Mouse (Mus musculus) left cerebral cortex, adult 8-10 months (tissue): ENCODE measurements around the gene Tenm4. TPM values are rescaled to one million over a fixed set of nuclear protein-coding genes. Genes with fewer than 3 reads are reported as not detected.

ENCODE experiments used
- DNase-seq, 2 experiments: peaks; one replicate each; pipeline ENCODE4 v3.0.0; 2022; ENCODE audit warnings: low spot score in 2 of 2
- total RNA-seq, 4 experiments: library from RNA; stranded (reverse); gene quantifications; 2 replicates each; pipeline ENCODE4 v1.2.4; 2022

Gene Tenm4
- total RNA-seq, 4 experiments from 2014 or later, result 118 to 143 (median 135) TPM

- no peak for DNase-seq
Observed at GRCm38 (mm10) chr7:96672322-96672914, 501.4 kb downstream of the Tenm4 start.

GRCm38 (mm10) chr7:96677082-96677481, 506.0 kb downstream of the Tenm4 start:
- DNase-seq, result peak in 1 of 2 experiments; percentile 85

- no peak for DNase-seq
Observed at GRCm38 (mm10) chr7:96678236-96678635, 507.2 kb downstream of the Tenm4 start.

- DNase-seq, result no peak
Observed at GRCm38 (mm10) chr7:96679746-96680145, 508.7 kb downstream of the Tenm4 start.

- peak in 1 of 2 experiments; percentile 63 for DNase-seq
Observed at GRCm38 (mm10) chr7:96680405-96680804, 509.4 kb downstream of the Tenm4 start.

- no peak for DNase-seq
Observed at GRCm38 (mm10) chr7:96681808-96682207, 510.8 kb downstream of the Tenm4 start.

- DNase-seq, result no peak
Observed at GRCm38 (mm10) chr7:96688141-96688540, 517.1 kb downstream of the Tenm4 start.

- no peak for DNase-seq
Observed at GRCm38 (mm10) chr7:96701097-96701845, 530.2 kb downstream of the Tenm4 start.

GRCm38 (mm10) chr7:96703958-96704357, 532.9 kb downstream of the Tenm4 start:
- DNase-seq, result no peak

- no peak for DNase-seq
Observed at GRCm38 (mm10) chr7:96705307-96706129, 534.5 kb downstream of the Tenm4 start.

GRCm38 (mm10) chr7:96706531-96706930, 535.5 kb downstream of the Tenm4 start:
- no peak for DNase-seq

GRCm38 (mm10) chr7:96707112-96707511, 536.1 kb downstream of the Tenm4 start:
- DNase-seq, result no peak

- DNase-seq, result peak in 1 of 2 experiments; percentile 49
Observed at GRCm38 (mm10) chr7:96708071-96708470, 537.0 kb downstream of the Tenm4 start.

GRCm38 (mm10) chr7:96708561-96708960, 537.5 kb downstream of the Tenm4 start:
- DNase-seq, result no peak

- DNase-seq, result no peak
Observed at GRCm38 (mm10) chr7:96708968-96709367, 537.9 kb downstream of the Tenm4 start.

- no peak for DNase-seq
Observed at GRCm38 (mm10) chr7:96709891-96710290, 538.8 kb downstream of the Tenm4 start.

- DNase-seq, result peak in 1 of 2 experiments; percentile 60
Observed at GRCm38 (mm10) chr7:96710658-96711071, 539.6 kb downstream of the Tenm4 start.

GRCm38 (mm10) chr7:96712876-96713275, 541.8 kb downstream of the Tenm4 start:
- no peak for DNase-seq

GRCm38 (mm10) chr7:96716911-96717310, 545.9 kb downstream of the Tenm4 start:
- no peak for DNase-seq

GRCm38 (mm10) chr7:96718201-96719155, 547.4 kb downstream of the Tenm4 start:
- DNase-seq, result no peak

- no peak for DNase-seq
Observed at GRCm38 (mm10) chr7:96719926-96720325, 548.9 kb downstream of the Tenm4 start.
